Mouse (Mus musculus) limb, embryonic 14.5 days (tissue): Measurements from ENCODE around the gene Prkag2. TPM values are rescaled to one million over a fixed set of nuclear protein-coding genes. Genes with fewer than 3 reads are reported as not detected.

Experiments used
- ATAC-seq: fragments of 200-750 bp; cut with Nextera tagmentation; 2 replicates; pipeline ENCODE4 v1.8.0; 2017; ENCODE audit warnings: low read depth, moderate number of reproducible peaks, moderate TSS enrichment; ENCODE audit not compliant: low FRiP score
- DNase-seq: peaks from one replicate; pipeline ENCODE4 v3.0.0-alpha.2; 2015; ENCODE audit warnings: low spot score
- H3K27ac ChIP-seq: fragments of 300-500 bp; sonication (generic); replicated peaks from 2 replicates; pipeline ENCODE4 v1.5.1; 2014; ENCODE audit warnings: low read depth, mild to moderate bottlenecking, low read length, moderate library complexity, mixed read lengths
- H3K27me3 ChIP-seq: fragments of 300-500 bp; sonication (generic); 2 replicates; pipeline ENCODE4 v1.6.1; 2014; ENCODE audit warnings: low read length, mixed read lengths; ENCODE audit not compliant: control insufficient read depth, insufficient read depth
- H3K36me3 ChIP-seq: fragments of 300-500 bp; sonication (generic); 2 replicates; pipeline ENCODE4 v1.6.1; 2014; ENCODE audit warnings: mild to moderate bottlenecking, low read length, moderate library complexity, mixed read lengths; ENCODE audit not compliant: control insufficient read depth, insufficient read depth
- H3K4me1 ChIP-seq: fragments of 300-500 bp; sonication (generic); 2 replicates; pipeline ENCODE4 v1.6.1; 2014; ENCODE audit warnings: antibody characterized with exemption, low read length, mixed read lengths; ENCODE audit not compliant: control insufficient read depth, insufficient read depth
- H3K4me2 ChIP-seq: fragments of 300-500 bp; sonication (generic); replicated peaks from 2 replicates; pipeline ENCODE4 v1.6.1; 2014; ENCODE audit warnings: low read depth, mild to moderate bottlenecking, low read length, moderate library complexity; ENCODE audit not compliant: severe bottlenecking
- H3K4me3 ChIP-seq: fragments of 300-500 bp; sonication (generic); replicated peaks from 2 replicates; pipeline ENCODE4 v1.5.1; 2014; ENCODE audit warnings: low read length
- H3K9ac ChIP-seq: fragments of 300-500 bp; sonication (generic); 2 replicates; pipeline ENCODE4 v1.6.1; 2014; ENCODE audit warnings: mild to moderate bottlenecking, low read depth, low read length, moderate library complexity; ENCODE audit not compliant: severe bottlenecking
- H3K9me3 ChIP-seq: fragments of 300-500 bp; sonication (generic); 2 replicates; pipeline ENCODE4 v1.6.1; 2016; ENCODE audit warnings: low read length; ENCODE audit not compliant: control insufficient read depth
- POLR2A ChIP-seq: fragments of 200-500 bp; IDR thresholded peaks from 2 replicates; pipeline ENCODE4 v1.8.0; 2012; ENCODE audit warnings: inconsistent platforms, mild to moderate bottlenecking, moderate library complexity, borderline replicate concordance; ENCODE audit not compliant: insufficient read depth, insufficient read length; ENCODE audit errors: extremely low read depth
- WGBS: fragments of 180-500 bp; shearing (Covaris S2); extraction: QIAGEN DNeasy Blood & Tissue Kit; methylation state at CpG from one replicate; pipeline ENCODE4 v1.1.7; 2014; 5-methylcytosine and 5-hydroxymethylcytosine counted together
- polyA plus RNA-seq, 2 experiments: library from polyadenylated mRNA; depleted of rRNA in 1 of 2; stranded (reverse) in 1 of 2; unstranded in 1 of 2; fragments of >200 nt; fragmentation: Nextera tagmentation in 1 of 2; extraction: Ambion mirVana in 1 of 2; gene quantifications; 2 replicates each; pipeline versions ENCODE4 v1.2.1 to v1.2.3; 2012 to 2014

The Prkag2 gene
- polyA plus RNA-seq, 2 experiments: 21.3 to 32.6 TPM

DNA sequence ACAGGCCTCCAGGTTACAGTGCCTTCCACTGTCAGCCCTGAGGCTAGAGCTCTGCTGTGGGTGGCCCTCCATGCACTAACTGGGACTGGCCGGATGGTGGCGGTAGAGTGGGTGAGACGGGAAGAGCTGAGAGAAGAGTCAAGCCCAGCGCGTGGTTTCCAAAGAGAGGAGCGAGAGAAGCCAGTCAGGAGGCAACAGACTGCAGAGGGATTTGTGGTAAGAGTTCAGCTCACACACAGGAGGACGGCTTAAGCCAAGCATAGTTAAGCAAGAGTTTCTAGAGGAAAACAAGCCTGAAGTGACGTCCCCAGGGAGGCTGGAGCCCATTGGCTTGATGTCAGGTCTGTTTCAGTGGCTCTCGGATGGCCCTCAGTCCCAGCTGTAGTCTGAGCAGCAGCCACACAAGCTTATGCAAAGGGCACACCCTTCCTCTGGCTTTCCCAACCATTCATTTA is 90.0 kb downstream of the Prkag2 start:
- DNase-seq (peak; percentile 85), ATAC-seq (peak; percentile 81)
- WGBS: 4% methylated on average over 9 of the region's 9 CpGs
- Histone ChIP-seq H3K27me3 (no peaks in the 10 kb centered on the region), H3K9me3 (no peaks in the 10 kb centered on the region), H3K27ac (no peak overlapping the region), H3K36me3 (no peaks in the 10 kb centered on the region), H3K4me1 (peaks cover 28% of the 10 kb centered on the region), H3K4me2 (peak overlapping the region; percentile 29), H3K4me3 (no peak overlapping the region), H3K9ac (no peak overlapping the region)
- TF ChIP-seq POLR2A: no peak

DNA sequence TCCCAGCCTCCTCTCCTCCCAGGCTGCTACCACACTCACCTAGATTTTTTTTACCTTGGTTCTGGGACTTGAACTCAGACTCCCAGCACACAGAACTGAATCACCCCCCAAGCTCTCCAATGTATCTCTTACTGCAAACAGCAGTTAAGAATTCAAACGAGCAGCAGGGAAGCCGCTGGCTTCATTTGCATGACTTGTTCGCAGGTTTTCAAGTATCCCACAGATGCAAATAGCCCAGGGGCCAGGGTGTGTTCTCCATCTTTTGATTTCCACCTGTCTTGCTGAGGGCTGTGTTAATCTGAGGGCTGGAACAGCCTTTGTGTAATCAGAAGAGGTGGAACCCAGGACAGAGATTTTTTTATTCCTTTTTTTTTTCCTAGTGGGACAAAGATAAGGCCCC is 90.7 kb downstream of the Prkag2 start:
- DNase-seq (no peak), ATAC-seq (no peak)
- peaks cover 28% of the 10 kb centered on the region for H3K4me1 ChIP-seq
- H3K36me3 ChIP-seq: no peaks in the 10 kb centered on the region
- no peaks in the 10 kb centered on the region for H3K27me3 ChIP-seq
- no peaks in the 10 kb centered on the region for H3K9me3 ChIP-seq
- 48% methylated on average over 3 of the region's 3 CpGs for WGBS
- H3K9ac ChIP-seq: no peak overlapping the region
- H3K4me3 ChIP-seq: no peak overlapping the region
- H3K4me2 ChIP-seq: no peak overlapping the region
- no peak for TF ChIP-seq POLR2A
- no peak overlapping the region for H3K27ac ChIP-seq

DNA sequence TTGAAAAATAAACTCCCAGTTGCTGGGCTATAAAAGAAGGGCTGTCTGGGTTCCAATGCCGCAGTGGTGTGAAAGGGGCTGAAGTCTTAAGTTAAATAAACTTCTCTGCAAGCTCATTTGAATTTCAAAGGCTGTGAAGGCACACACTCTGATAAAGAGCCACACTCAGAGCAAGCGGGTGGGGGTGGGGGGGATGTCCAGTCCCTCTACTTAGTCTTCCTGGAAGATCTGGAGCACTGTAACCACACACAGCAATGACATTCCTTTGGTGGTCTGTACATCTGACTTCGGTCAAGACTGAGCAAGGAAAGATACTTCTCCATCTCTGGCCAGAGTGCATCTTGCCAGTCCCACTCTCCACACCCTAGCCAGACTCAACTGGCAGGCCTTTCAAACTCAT is 91.5 kb downstream of the Prkag2 start:
- no peaks in the 10 kb centered on the region for H3K27me3 ChIP-seq
- TF ChIP-seq POLR2A: no peak
- WGBS: 15% methylated on average over 3 of the region's 3 CpGs
- DNase-seq (no peak), ATAC-seq (no peak)
- no peak overlapping the region for H3K4me3 ChIP-seq
- H3K9me3 ChIP-seq: no peaks in the 10 kb centered on the region
- peak overlapping the region; percentile 61; the same call in 1 of the 2 replicates for H3K27ac ChIP-seq
- H3K9ac ChIP-seq: no peak overlapping the region
- H3K36me3 ChIP-seq: no peaks in the 10 kb centered on the region
- peaks cover 28% of the 10 kb centered on the region for H3K4me1 ChIP-seq
- H3K4me2 ChIP-seq: peak overlapping the region; percentile 15; the same call in 1 of the 2 replicates

DNA sequence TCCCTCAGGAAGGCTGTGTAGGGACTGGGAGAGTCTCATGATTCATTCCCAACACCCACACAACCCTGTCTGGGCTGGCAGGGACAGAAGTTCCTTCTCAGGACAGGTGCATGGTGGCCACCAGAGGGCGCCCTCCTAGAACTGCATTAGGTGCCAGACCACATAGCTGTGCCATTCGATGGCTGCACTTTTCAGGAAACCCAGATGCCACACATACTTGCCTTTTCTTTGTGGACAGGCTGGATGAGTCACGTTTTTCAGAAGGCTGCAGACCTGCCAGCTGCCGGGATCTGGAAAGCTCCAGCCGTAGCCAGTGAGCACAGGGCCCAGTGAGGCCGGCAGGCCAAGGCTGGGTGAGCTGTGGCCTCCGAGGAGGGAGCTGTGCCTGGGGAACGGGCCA is 93.6 kb downstream of the Prkag2 start:
- peak; percentile 76 for DNase-seq
- no peak for TF ChIP-seq POLR2A
- Histone ChIP-seq H3K36me3 (no peaks in the 10 kb centered on the region), H3K4me2 (no peak overlapping the region), H3K9ac (no peak overlapping the region), H3K4me3 (no peak overlapping the region), H3K4me1 (peaks cover 28% of the 10 kb centered on the region), H3K9me3 (no peaks in the 10 kb centered on the region), H3K27ac (no peak overlapping the region), H3K27me3 (no peaks in the 10 kb centered on the region)
- 29% methylated on average over 8 of the region's 8 CpGs for WGBS
- peak; percentile 54; the same call in 1 of the 2 replicates for ATAC-seq

DNA sequence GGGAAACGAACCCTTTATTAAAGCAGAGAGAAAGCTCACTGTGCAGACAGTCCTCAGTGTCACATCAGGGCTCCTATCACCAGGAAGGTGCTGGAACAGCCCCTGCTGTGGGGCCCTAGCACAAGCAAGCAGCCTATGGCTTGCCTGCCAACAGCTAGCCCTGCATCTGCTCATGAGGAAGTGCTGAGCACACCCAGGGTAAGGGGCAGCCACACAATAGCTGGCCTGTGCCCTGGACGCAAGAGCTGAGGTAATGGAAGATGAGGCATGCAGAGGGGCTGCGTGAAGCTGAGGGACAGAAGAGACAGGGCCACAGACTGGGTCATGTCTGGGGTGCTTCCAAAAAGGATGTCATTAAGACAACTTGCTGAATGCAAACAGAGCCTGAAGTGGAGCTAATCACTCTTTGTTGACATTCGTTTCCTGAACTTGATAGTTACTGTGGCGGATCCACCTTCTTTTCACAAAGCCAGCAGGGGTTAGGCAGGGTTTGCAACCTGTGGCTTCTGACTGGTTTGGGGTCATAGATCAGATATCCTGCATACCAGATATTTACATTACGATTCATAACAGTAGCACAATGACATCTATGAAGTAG is 94.8 kb downstream of the Prkag2 start:
- Histone ChIP-seq H3K4me1 (peaks cover 26% of the 10 kb centered on the region), H3K9ac (no peak overlapping the region), H3K9me3 (no peaks in the 10 kb centered on the region), H3K27me3 (no peaks in the 10 kb centered on the region), H3K4me2 (no peak overlapping the region), H3K27ac (no peak overlapping the region), H3K4me3 (no peak overlapping the region), H3K36me3 (no peaks in the 10 kb centered on the region)
- DNase-seq (no peak), ATAC-seq (no peak)
- WGBS: 49% methylated on average over 6 of the region's 6 CpGs
- TF ChIP-seq POLR2A: no peak
